Mouse (Mus musculus) limb, embryonic 10.5 days (tissue): ENCODE data around the gene Khdc4. TPM values are rescaled to one million over a fixed set of nuclear protein-coding genes. Genes with fewer than 3 reads are reported as not detected.

Experiments used
- DNase-seq: peaks from one replicate; pipeline ENCODE4 v3.0.0-alpha.2; 2017; ENCODE audit warnings: low spot score
- H3K27ac ChIP-seq: fragments of 300-500 bp; sonication (generic); 2 replicates; pipeline ENCODE4 v1.5.1; 2016; ENCODE audit warnings: mild to moderate bottlenecking
- H3K27me3 ChIP-seq: fragments of 300-500 bp; sonication (generic); 2 replicates; pipeline ENCODE4 v1.6.1; 2016; ENCODE audit warnings: low read depth, mild to moderate bottlenecking; ENCODE audit not compliant: poor library complexity, severe bottlenecking
- H3K36me3 ChIP-seq: fragments of 300-500 bp; sonication (generic); 2 replicates; pipeline ENCODE4 v1.6.1; 2016; ENCODE audit warnings: mild to moderate bottlenecking, moderate library complexity
- H3K4me1 ChIP-seq: fragments of 300-500 bp; sonication (generic); 2 replicates; pipeline ENCODE4 v1.6.1; 2016
- H3K4me3 ChIP-seq: fragments of 300-500 bp; sonication (generic); 2 replicates; pipeline ENCODE4 v1.5.1; 2016; ENCODE audit warnings: mild to moderate bottlenecking, moderate library complexity
- H3K9me3 ChIP-seq: fragments of 300-500 bp; sonication (generic); replicated peaks from 2 replicates; pipeline ENCODE4 v1.6.1; 2016; ENCODE audit warnings: mild to moderate bottlenecking
- WGBS: fragments of 180-500 bp; shearing (Covaris S2); methylation state at CpG from one replicate; pipeline ENCODE4 v1.1.7; 2016; 5-methylcytosine and 5-hydroxymethylcytosine counted together
- polyA plus RNA-seq: library from polyadenylated mRNA; unstranded; fragments of >200 nt; fragmentation: Nextera tagmentation; extraction: Ambion mirVana; gene quantifications from 2 replicates; pipeline ENCODE4 v1.2.1, GENCODE M21; 2016

Gene Khdc4
- polyA plus RNA-seq, 1 experiment from 2014 or later, result 111 TPM

DNA sequence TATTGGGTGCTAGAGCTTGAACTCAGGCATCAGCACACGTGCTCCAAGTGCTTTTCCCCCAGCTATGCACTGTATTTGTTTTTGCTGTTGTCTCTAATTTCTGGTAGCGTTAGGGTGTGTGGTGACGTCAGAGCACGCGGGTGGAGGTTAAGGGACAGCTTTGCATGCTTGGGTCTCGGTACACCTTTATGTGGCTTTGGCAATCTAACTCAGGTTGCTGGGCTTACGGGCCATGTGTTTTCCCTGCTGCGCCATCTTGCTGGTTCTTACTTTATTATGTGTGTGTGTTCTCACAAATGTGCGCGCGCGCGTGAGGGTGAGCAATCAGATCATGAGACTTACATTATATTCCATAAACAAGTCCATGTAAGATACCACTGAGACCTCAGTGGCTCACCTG, 35.6 kb upstream of the Khdc4 start:
- no peak overlapping the region for H3K4me3 ChIP-seq
- peaks cover 47% of the 10 kb centered on the region for H3K36me3 ChIP-seq
- H3K27ac ChIP-seq, result no peak overlapping the region
- no peaks in the 10 kb centered on the region for H3K9me3 ChIP-seq
- H3K27me3 ChIP-seq, result no peaks in the 10 kb centered on the region
- 0 out of 2 replicates have a peak, but pooled peaks cover 6% of the 10 kb centered on the region for H3K4me1 ChIP-seq
- DNase-seq, result no peak
- WGBS, result 94% methylated on average over 13 of the region's 13 CpGs

DNA sequence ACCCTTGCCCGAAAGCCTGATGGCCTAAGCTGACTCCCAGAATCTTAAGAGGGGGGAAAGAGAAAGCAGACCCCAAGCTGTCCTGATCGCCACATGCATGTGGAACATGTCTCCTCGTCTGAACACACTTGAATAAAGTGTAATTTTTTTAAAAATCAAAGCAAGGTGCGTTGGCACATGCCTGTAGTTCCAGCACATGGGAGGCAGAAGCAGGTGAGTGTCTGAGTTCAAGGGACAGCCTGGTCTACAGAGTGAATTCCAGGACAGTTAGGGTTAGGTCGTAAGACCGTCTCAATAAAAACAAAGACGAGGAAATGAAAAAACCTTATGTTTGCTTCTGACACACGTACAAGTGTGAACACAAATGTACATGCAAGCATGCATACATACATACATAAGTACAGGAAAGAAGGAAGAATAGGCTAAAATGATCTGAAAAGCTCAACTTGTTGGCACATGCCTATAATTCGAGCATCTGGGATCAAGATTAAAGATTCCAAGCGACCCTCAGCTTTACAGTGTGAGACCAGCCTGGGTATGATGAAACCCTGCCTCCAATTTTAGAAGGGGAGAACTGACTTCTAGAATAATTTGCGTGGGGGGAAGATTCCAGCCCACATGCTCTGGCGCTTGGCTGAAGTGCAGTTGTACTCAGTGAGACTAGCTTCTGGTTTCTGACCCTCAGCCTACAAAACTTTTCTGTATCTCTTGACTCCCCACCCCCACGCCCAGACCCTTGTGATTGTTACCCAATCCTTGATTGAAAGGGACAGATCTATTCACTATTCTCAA, 34.7 kb upstream of the Khdc4 start:
- DNase-seq, result no peak
- no peak overlapping the region for H3K4me3 ChIP-seq
- no peaks in the 10 kb centered on the region for H3K27me3 ChIP-seq

DNA sequence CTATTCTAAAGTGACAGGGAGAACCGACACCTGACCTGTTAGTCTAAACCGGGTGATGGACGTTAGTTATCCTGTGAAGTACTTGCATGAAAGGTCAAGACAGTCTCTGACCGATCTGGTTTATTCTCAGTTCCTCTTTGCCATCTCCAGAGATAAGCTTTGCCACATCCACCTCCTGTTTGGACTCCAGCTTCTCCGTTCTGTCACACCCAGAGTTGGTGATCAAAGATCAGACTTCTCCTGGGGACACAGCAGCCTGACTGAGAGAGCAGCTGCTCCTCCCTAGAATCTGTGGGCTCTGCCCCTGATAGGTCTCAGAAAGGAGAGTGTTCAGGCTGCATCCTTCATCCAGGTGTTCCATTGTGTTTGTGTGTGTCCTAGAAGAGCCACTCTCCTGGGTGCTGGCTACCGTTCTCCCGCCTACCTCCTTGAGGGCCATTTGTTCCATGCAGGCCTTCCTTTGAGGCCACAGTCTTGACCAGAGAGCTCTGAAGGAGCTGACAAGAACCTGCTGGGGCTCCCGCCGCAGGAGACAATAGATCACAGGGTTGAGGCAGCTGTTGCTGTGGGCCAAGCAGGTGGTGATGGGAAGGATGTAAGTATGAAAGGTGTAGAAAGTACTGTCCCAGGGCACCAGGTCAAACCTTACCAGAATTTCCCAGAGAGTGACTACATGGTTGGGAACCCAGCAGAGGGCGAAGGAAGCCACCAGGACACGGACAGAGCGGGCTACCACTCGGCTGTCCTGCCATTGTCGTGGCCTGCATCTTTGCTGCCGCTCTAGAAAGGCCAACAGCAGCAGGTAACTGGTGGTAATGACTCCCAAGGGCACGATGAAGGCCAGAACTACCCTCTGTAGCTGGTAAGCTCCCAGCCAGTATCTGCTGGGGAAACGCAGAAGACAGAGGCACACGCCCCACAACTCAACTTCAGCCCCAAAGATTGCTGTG, 33.7 kb upstream of the Khdc4 start:
- Histone ChIP-seq H3K27ac (no peak overlapping the region), H3K4me1 (0 out of 2 replicates have a peak, but pooled peaks cover 6% of the 10 kb centered on the region), H3K9me3 (no peaks in the 10 kb centered on the region), H3K36me3 (peaks cover 28% of the 10 kb centered on the region), H3K27me3 (no peaks in the 10 kb centered on the region), H3K4me3 (no peak overlapping the region)
- no peak for DNase-seq
- WGBS, result 78% methylated on average over 18 of the region's 18 CpGs

More for the DNA sequence above, 34.7 kb upstream of the Khdc4 start:
- H3K36me3 ChIP-seq, result peaks cover 38% of the 10 kb centered on the region
- H3K27ac ChIP-seq, result no peak overlapping the region
- H3K9me3 ChIP-seq, result no peaks in the 10 kb centered on the region
- WGBS, result 89% methylated on average over 13 of the region's 13 CpGs
- H3K4me1 ChIP-seq, result 0 out of 2 replicates have a peak, but pooled peaks cover 6% of the 10 kb centered on the region

DNA sequence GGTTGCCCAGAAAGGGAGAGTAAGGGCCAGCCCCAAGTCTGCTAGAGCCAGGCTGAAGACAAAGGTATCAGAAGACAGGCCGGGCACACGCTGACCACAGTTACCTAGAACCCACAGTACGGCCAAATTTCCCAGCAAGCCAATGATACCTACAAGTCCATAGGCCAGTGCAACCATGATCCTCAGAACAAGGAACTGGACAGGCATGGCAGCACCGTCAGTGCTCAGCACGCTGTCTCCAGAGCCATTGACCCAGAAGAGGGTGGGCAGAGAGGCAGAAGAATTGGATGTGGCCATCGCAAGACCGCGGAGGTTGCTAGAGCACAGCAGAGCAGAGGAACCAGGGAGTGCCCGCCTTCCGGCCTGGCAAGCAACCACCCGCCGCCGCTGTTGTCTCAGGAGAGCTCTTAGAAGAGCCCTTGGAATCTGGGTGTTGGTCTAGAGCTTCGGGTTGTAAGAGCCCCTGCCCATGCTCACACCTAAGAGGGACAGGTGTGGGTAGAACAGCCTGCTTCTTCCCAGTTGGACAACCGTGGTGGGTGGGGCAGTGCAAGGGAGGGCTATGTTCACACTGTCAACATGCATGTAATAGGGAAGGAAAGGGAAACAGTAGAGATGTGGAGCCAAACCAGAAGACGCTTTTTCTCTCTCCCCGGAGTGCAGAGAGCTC, 32.6 kb upstream of the Khdc4 start, which contains the start of gene Rxfp4:
Gene Rxfp4, minus strand, starts transcription at position 297 of the 670 bp plus-strand sequence.
- Histone ChIP-seq H3K4me3 (no peak within 1 kb of the TSS), H3K4me1 (0 out of 2 replicates have a peak, but pooled peaks cover 6% of the 10 kb centered on the region), H3K27me3 (no peaks in the 10 kb centered on the region), H3K27ac (no peak within 1 kb of the TSS), H3K9me3 (no peaks in the 10 kb centered on the region), H3K36me3 (peaks cover 17% of the 10 kb centered on the region)
- no peak for DNase-seq
- WGBS, result 92% methylated on average over 17 of the region's 17 CpGs

DNA sequence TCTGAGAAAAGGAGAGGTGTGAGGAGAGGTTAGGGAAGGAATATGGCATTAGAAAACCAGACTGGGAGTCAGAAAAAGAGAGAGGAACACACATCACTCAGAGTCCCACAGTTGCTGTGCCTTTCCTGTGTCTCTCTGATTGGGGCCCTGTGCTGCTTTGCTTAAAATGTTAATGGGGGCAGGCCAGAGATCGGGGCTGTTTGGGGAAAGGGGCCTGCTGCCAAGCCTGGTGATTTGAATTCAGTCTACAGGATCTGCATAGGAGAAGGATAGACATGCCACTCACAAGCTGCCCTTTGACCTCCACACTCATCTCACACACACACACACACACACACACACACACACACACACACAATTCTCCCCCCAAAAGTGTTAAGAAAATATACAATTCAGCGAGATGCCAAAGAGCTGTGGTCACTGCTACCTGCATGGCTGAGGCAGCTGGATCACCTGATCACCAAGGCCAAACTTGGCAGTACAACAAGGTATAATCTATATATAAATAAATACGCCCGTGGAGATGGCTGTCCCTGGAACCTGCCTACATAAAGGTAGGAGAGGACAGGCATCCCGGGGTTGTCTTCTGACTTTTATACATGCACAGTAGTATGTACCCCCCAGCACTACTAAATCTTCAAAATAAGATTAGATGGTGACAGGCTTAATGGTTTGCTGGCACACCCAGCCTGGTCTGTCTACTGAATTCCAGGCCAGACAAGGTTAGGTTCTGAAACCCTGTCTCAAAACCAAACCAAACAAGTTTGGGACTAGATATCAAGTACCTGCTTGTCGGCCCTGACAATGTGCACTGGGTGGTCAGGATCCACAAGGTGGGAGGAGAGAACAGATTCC, 31.9 kb upstream of the Khdc4 start:
- DNase-seq, result no peak
- Histone ChIP-seq H3K27ac (no peak overlapping the region), H3K4me1 (0 out of 2 replicates have a peak, but pooled peaks cover 6% of the 10 kb centered on the region)

DNA sequence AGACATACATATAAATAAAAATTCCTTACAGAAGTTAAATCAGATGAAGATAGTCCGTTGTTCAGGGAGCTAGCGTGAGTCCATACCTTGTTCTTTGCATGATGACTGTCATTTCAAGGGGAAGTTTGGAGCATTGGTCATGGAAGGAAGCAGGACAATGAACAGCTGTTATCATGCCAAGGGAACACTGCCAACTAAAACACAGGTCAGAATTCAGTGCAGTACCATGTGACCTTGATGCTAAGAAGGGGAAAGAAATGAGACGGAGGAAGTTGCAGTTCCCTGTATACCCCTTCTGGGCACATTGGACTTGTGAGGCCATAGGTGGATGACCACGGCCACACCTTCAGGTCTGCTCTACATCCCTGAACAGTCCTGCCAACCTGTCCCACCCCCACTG, 31.0 kb upstream of the Khdc4 start:
- 92% methylated on average over 4 of the region's 4 CpGs for WGBS

More for the DNA sequence above, 31.9 kb upstream of the Khdc4 start:
- Histone ChIP-seq H3K27me3 (no peaks in the 10 kb centered on the region), H3K9me3 (no peaks in the 10 kb centered on the region), H3K4me3 (no peak overlapping the region), H3K36me3 (peaks cover 10% of the 10 kb centered on the region)
- 85% methylated on average over 6 of the region's 6 CpGs for WGBS

DNA sequence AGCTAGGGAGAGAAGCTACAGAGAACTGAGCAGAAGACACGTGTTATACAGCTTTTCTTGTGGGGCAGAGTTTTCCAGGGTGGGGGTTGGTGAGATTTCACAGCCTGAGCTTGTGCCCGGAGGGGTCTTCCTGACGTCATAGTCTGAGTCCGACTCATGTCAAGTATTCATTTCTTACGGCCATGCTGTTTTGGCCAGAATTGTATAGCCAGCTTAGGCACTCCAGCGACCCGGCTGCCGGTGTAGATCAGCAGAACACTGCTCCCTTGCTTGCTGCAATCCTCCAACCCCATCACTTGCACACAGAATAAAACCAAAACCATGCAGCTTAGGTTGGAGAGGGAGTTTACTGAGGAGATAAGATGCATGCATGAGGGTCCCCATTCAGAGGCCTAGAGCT, 30.0 kb upstream of the Khdc4 start:
- Histone ChIP-seq H3K27me3 (no peaks in the 10 kb centered on the region), H3K27ac (no peak overlapping the region), H3K9me3 (no peaks in the 10 kb centered on the region), H3K4me1 (0 out of 2 replicates have a peak, but pooled peaks cover 9% of the 10 kb centered on the region), H3K36me3 (no peaks in the 10 kb centered on the region), H3K4me3 (no peak overlapping the region)
- WGBS, result 83% methylated on average over 8 of the region's 8 CpGs
- DNase-seq, result no peak

More for the DNA sequence above, 31.0 kb upstream of the Khdc4 start:
- Histone ChIP-seq H3K4me1 (0 out of 2 replicates have a peak, but pooled peaks cover 6% of the 10 kb centered on the region), H3K4me3 (no peak overlapping the region), H3K27me3 (no peaks in the 10 kb centered on the region), H3K36me3 (peaks cover 4% of the 10 kb centered on the region; the same call in 1 of the 2 replicates), H3K27ac (no peak overlapping the region), H3K9me3 (no peaks in the 10 kb centered on the region)
- DNase-seq, result no peak

DNA sequence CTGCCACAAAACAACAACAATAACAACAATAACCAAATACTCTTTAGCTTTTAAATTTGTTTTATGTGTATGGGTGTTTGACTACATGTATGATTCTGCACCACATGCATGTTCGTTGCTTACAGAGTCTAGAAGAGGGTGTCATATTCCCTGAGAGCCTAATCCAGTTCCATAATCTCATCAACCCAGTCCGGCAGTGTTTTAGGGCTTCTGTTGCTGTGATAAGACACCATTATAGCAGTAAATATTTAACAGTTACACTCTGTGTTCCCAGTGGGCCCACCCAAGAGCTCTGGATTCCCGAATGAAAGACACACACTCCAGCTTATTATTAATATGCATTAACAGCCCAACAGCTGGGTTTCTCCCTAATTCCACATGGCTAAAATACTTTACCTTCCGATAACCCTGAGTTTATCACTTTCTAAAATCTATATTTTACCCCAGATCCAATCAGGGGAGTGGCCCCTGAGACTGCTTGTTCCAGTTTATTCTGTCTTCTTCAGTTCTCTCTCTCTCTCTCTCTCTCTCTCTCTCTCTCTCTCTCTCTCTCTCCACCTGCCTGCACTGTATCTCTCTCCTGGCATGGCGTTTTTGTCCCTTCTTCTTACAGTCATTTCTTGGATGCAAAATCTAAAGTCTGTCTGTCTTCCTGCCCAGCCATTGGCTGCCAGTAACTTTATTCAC, 27.0 kb upstream of the Khdc4 start:
- Histone ChIP-seq H3K27me3 (no peaks in the 10 kb centered on the region), H3K4me1 (0 out of 2 replicates have a peak, but pooled peaks cover 3% of the 10 kb centered on the region), H3K9me3 (no peaks in the 10 kb centered on the region), H3K4me3 (no peak overlapping the region), H3K36me3 (no peaks in the 10 kb centered on the region), H3K27ac (no peak overlapping the region)
- DNase-seq, result no peak
- 82% methylated on average over 5 of the region's 5 CpGs for WGBS

DNA sequence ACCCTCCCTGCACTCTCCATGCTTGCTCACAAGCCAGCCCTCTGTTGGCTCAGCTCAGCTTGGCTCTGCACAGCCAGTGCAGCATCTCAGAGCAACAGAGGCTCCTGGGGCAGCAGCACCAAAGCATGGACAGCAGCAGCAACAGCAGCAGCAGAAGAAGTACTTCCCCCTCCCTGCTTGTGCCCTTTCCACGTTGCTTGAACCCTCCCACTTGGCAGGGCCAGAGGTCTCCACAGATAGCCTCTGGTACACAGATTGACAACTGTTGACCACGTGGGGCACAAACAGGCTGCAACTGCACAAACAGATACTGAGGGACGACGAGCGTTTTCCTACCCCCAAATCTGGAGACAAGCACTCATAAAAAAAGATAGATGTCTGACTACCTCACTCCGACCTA, 25.8 kb upstream of the Khdc4 start:
- Histone ChIP-seq H3K4me3 (no peak overlapping the region), H3K4me1 (0 out of 2 replicates have a peak, but pooled peaks cover 4% of the 10 kb centered on the region), H3K9me3 (no peaks in the 10 kb centered on the region), H3K27ac (no peak overlapping the region), H3K36me3 (no peaks in the 10 kb centered on the region), H3K27me3 (no peaks in the 10 kb centered on the region)
- WGBS, result 50% methylated on average over 6 of the region's 6 CpGs
- DNase-seq, result peak; percentile 28

DNA sequence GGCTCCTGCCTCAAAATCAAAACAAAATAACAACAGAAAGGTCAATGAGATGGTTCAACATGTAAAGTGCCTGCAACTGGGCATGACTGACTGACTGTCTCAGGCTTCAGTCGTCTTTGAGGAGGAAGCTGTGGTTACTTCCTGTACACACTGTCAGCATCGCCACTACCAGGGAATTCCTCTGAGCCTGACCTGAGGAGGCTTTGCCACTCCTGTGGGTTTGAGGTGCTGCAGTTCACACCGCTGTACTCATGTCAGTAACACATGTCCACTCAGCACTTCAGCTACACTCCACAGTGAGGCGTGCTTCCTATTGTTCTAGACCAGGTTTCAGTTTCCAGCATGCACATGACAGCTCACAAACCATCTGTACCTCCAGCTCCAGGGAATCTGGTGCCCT, 21.5 kb upstream of the Khdc4 start:
- Histone ChIP-seq H3K4me1 (0 out of 2 replicates have a peak, but pooled peaks cover 7% of the 10 kb centered on the region), H3K36me3 (no peaks in the 10 kb centered on the region), H3K27ac (no peak overlapping the region), H3K4me3 (no peak overlapping the region), H3K27me3 (no peaks in the 10 kb centered on the region), H3K9me3 (no peaks in the 10 kb centered on the region)
- DNase-seq, result peak; percentile 23
- WGBS, result 88% methylated on average over 4 of the region's 4 CpGs

DNA sequence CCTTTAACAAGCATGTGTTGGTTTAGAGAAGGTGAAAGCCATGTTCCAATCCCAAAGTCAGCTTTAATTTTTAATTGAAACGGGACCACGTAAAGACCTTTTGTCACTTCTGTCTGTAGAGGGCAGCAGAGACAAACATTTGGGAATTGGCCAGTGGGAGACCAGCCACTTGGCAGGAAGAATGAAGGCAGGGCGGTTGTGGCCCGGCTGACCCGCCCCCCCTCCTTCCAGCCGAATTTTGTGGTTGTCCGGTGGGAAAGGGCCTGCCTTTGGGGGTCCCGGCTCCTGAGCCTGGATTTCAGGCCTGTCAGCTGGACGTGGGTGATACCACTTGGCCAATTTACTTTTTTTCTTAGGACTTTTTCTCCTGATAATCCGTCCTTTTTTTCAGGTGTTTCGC, 8.2 kb upstream of the Khdc4 start:
- Histone ChIP-seq H3K4me1 (peaks cover 4% of the 10 kb centered on the region; the same call in 1 of the 2 replicates), H3K9me3 (no peaks in the 10 kb centered on the region), H3K36me3 (no peaks in the 10 kb centered on the region), H3K4me3 (peak overlapping the region; percentile 44), H3K27ac (peak overlapping the region; percentile 53), H3K27me3 (no peaks in the 10 kb centered on the region)
- peak; percentile 72 for DNase-seq
- 13% methylated on average over 11 of the region's 11 CpGs for WGBS
